Mouse (Mus musculus): Measurements from ENCODE around the gene Dbr1. TPM values are rescaled to one million over a fixed set of nuclear protein-coding genes. Genes with fewer than 3 reads are reported as not detected.

The Dbr1 gene
- polyA plus RNA-seq (2015; fragmentation: Nextera tagmentation; extraction: Ambion mirVana): 23.0 and 25.0 TPM in 2 replicates

DNA sequence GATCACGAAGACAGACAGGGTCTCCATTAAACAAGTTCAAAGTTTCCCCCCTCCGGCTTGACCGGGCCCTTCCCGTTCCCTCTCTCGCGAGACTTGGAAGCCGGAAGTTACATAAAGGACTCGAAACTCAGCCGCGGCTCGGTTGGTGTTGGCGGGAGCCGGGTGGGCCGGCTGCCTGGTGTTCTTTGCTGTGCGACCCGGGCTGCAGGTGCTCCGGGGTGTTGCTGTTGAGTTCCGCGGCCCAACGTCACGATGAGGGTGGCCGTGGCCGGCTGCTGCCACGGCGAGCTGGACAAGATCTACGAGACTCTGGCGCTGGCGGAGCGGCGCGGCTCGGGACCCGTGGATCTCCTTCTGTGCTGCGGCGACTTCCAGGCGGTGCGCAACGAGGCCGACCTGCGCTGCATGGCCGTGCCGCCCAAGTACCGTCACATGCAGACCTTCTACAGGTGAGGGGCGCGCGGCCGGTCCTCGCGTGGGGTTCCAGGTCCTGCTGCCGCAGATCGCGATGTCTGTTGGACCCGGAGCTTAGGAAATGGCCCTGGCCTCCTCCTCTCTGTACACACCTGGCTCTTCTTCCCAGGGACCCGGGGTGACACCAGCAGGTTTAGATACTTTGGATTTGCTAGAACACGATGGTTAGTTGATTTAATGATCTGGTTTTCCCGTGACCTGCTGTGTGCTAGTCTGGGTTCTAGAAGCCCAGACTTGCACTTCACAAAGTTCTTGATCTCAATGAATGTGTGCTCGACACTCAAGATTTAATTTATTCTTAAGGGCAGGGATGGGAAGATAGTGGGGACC, at the start of gene Dbr1:
Dbr1 (plus strand) TSS at position 123 of the 804 bp plus-strand sequence.
- Histone ChIP-seq H3K27ac (replicated peaks) (peak within 1 kb of the TSS; percentile 83), H3K4me2 (peak within 1 kb of the TSS; percentile 85), H3K36me3 (peaks cover 6% of the 10 kb centered on the region), H3K4me1 (replicated peaks) (peaks cover 13% of the 10 kb centered on the region), H3K27me3 (peaks cover 18% of the 10 kb centered on the region), H3K9me3 (no peaks in the 10 kb centered on the region), H3K4me3 (peak within 1 kb of the TSS; percentile 97), H3K9ac (peak within 1 kb of the TSS; percentile 96)
- peak; percentile 93 for ATAC-seq (ENCODE audit: low read depth)
- under 1% methylated on average over 57 of the region's 57 CpGs for WGBS

DNA sequence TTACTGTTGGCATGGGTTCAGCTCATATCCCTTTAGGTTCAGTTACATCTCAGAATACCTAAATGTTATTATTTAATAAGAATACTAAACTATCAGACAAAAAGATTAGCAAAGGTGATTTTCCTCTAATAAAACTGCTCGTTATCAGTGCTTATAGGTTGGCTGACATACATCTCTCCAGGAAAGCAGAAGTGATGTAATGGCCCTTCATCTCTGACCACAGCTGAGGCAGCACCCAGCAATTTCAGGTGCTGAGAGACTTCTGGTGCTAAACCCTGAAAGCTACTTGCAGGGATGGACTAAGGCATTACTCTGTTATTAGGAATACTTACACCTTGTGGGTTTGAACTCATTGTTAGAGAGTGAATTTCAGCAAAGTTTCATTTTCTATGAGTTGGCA, 43.7 kb upstream of the Dbr1 start:
- peaks cover 79% of the 10 kb centered on the region for H3K36me3 ChIP-seq
- no peak overlapping the region for H3K4me2 ChIP-seq
- 93% methylated on average over 1 of the region's 1 CpGs for WGBS

DNA sequence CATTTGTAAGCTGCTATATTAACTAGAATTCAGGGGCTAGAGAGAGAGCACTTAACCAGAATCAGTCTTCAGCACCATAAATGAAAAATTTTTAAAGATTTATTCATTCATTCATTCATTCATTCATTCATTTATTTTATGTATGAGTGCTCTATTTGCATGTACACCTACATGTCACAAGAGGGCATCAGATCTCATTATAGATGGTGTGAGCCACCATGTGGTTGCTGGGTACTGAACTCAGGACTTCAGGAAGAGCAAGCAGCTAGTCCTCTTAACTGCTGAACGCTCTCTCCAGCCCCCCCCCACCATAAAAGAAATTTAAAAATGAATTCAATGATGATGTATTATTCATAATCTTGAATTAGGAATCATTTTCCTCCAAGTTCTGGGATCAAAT, 29.3 kb upstream of the Dbr1 start:
- H3K27me3 ChIP-seq: no peaks in the 10 kb centered on the region
- no peak for ATAC-seq (ENCODE audit: low read depth)

More for the DNA sequence above, 43.7 kb upstream of the Dbr1 start:
- Histone ChIP-seq H3K9me3 (no peaks in the 10 kb centered on the region), H3K27me3 (no peaks in the 10 kb centered on the region), H3K27ac (replicated peaks) (no peak overlapping the region), H3K9ac (no peak overlapping the region), H3K4me1 (replicated peaks) (no peaks in the 10 kb centered on the region), H3K4me3 (no peak overlapping the region)
- no peak for ATAC-seq (ENCODE audit: low read depth)

GRCm38 (mm10) chr9:99552068-99552467, 23.5 kb upstream of the Dbr1 start:
- ATAC-seq (ENCODE audit: low read depth): no peak
- H3K4me3 ChIP-seq: no peak overlapping the region

More for the DNA sequence above, 29.3 kb upstream of the Dbr1 start:
- no peaks in the 10 kb centered on the region for H3K9me3 ChIP-seq
- H3K9ac ChIP-seq: no peak overlapping the region
- no peak overlapping the region for H3K4me2 ChIP-seq
- H3K4me1 ChIP-seq (replicated peaks): no peaks in the 10 kb centered on the region
- WGBS: 93% methylated on average over 1 of the region's 1 CpGs
- H3K36me3 ChIP-seq: no peaks in the 10 kb centered on the region; the same call in 1 of the 2 replicates
- no peak overlapping the region for H3K27ac ChIP-seq (replicated peaks)
- H3K4me3 ChIP-seq: no peak overlapping the region

GRCm38 (mm10) chr9:99553049-99553448, 22.6 kb upstream of the Dbr1 start:
- Histone ChIP-seq H3K4me3 (no peak overlapping the region), H3K4me1 (replicated peaks) (no peaks in the 10 kb centered on the region), H3K27me3 (no peaks in the 10 kb centered on the region), H3K9ac (no peak overlapping the region), H3K36me3 (no peaks in the 10 kb centered on the region; the same call in 1 of the 2 replicates), H3K4me2 (no peak overlapping the region), H3K27ac (replicated peaks) (no peak overlapping the region), H3K9me3 (no peaks in the 10 kb centered on the region)
- WGBS: 89% methylated on average over 2 of the region's 2 CpGs
- no peak for ATAC-seq (ENCODE audit: low read depth)

More at GRCm38 (mm10) chr9:99552068-99552467, 23.5 kb upstream of the Dbr1 start:
- no peak overlapping the region for H3K9ac ChIP-seq
- 48% methylated on average over 2 of the region's 2 CpGs for WGBS
- H3K27ac ChIP-seq (replicated peaks): no peak overlapping the region
- H3K4me2 ChIP-seq: no peak overlapping the region
- no peaks in the 10 kb centered on the region for H3K9me3 ChIP-seq
- H3K27me3 ChIP-seq: no peaks in the 10 kb centered on the region
- no peaks in the 10 kb centered on the region for H3K4me1 ChIP-seq (replicated peaks)
- no peaks in the 10 kb centered on the region; the same call in 1 of the 2 replicates for H3K36me3 ChIP-seq

GRCm38 (mm10) chr9:99554052-99554451, 21.5 kb upstream of the Dbr1 start:
- H3K36me3 ChIP-seq: no peaks in the 10 kb centered on the region; the same call in 1 of the 2 replicates
- no peak overlapping the region for H3K4me3 ChIP-seq
- no peak for ATAC-seq (ENCODE audit: low read depth)
- no peaks in the 10 kb centered on the region for H3K9me3 ChIP-seq
- H3K4me1 ChIP-seq (replicated peaks): no peaks in the 10 kb centered on the region
- H3K27me3 ChIP-seq: no peaks in the 10 kb centered on the region
- H3K27ac ChIP-seq (replicated peaks): no peak overlapping the region
- no peak overlapping the region for H3K4me2 ChIP-seq
- no peak overlapping the region for H3K9ac ChIP-seq

DNA sequence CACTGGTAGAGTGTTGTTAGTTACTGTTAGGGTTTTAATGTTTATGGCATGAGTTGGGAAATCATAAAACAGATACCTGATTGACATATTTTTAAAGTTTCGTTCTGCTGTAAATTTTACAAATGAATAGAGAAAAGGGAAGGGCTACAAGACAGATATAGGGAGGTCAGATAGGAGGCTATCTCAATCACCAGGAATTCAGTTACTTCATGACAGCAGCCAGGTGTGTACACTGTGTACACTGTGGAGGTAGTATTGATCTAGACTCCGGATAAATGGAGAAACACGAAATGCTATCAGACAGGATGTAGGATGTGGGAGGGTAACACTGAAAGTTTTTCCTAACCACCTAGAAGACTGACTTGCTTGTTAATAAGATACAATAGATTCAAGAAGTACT, 20.3 kb upstream of the Dbr1 start:
- no peaks in the 10 kb centered on the region; the same call in 1 of the 2 replicates for H3K36me3 ChIP-seq
- no peaks in the 10 kb centered on the region for H3K9me3 ChIP-seq
- no peaks in the 10 kb centered on the region for H3K27me3 ChIP-seq
- no peak overlapping the region for H3K27ac ChIP-seq (replicated peaks)
- WGBS: 92% methylated on average over 3 of the region's 3 CpGs
- H3K4me1 ChIP-seq (replicated peaks): no peaks in the 10 kb centered on the region
- H3K4me2 ChIP-seq: no peak overlapping the region
- ATAC-seq (ENCODE audit: low read depth): no peak
- H3K4me3 ChIP-seq: no peak overlapping the region
- H3K9ac ChIP-seq: no peak overlapping the region

- no peak for ATAC-seq (ENCODE audit: low read depth)
- Histone ChIP-seq H3K36me3 (no peaks in the 10 kb centered on the region), H3K4me2 (no peak overlapping the region), H3K27ac (replicated peaks) (no peak overlapping the region), H3K9me3 (no peaks in the 10 kb centered on the region), H3K4me1 (replicated peaks) (no peaks in the 10 kb centered on the region), H3K27me3 (no peaks in the 10 kb centered on the region), H3K9ac (no peak overlapping the region), H3K4me3 (no peak overlapping the region)
- 86% methylated on average over 8 of the region's 8 CpGs for WGBS
Observed at GRCm38 (mm10) chr9:99557580-99558300, 17.9 kb upstream of the Dbr1 start.

DNA sequence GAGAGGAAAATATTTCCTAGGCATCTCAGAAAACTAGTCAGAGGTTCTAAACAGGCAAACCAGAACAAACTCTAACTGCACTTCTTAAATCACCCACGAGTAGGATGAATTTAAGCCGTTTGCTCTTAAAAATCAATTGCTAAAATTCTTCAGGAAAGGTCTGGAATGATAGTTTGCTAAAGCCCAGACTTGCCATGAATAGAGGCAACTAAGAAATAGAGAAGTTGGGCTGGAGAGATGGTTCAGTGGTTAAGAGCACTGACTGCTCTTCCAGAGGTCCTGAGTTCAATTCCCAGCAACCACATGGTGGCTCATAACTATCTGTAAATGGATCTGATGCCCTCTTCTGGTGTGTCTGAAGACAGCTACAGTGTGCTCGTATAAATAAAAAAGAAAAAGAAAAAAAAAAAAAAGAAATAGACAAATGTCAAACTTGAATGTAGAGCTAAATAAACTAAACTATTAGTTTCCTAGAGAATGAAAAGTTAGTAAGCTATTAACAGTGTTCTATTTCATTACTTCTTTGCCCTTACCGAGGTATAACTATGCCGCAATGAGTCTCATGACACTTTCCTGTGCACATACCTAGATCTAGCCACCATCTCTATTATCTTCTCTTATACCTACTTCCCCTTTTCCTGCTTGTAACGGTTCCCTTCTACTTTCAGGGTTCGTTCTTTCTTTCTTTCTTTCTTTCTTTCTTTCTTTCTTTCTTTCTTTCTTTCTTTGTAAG, 16.6 kb upstream of the Dbr1 start:
- Histone ChIP-seq H3K4me2 (no peak overlapping the region), H3K9me3 (no peaks in the 10 kb centered on the region), H3K27me3 (no peaks in the 10 kb centered on the region), H3K4me3 (no peak overlapping the region), H3K9ac (no peak overlapping the region), H3K27ac (replicated peaks) (no peak overlapping the region), H3K4me1 (replicated peaks) (peaks cover 7% of the 10 kb centered on the region; the same call in 1 of the 2 replicates), H3K36me3 (no peaks in the 10 kb centered on the region)
- ATAC-seq (ENCODE audit: low read depth): no peak
- WGBS: 93% methylated on average over 7 of the region's 7 CpGs

GRCm38 (mm10) chr9:99559557-99559904, 16.1 kb upstream of the Dbr1 start:
- Histone ChIP-seq H3K9ac (no peak overlapping the region), H3K4me2 (no peak overlapping the region), H3K27ac (replicated peaks) (no peak overlapping the region), H3K27me3 (no peaks in the 10 kb centered on the region), H3K36me3 (no peaks in the 10 kb centered on the region), H3K4me1 (replicated peaks) (peaks cover 8% of the 10 kb centered on the region; the same call in 1 of the 2 replicates), H3K4me3 (no peak overlapping the region), H3K9me3 (no peaks in the 10 kb centered on the region)
- no peak for ATAC-seq (ENCODE audit: low read depth)

DNA sequence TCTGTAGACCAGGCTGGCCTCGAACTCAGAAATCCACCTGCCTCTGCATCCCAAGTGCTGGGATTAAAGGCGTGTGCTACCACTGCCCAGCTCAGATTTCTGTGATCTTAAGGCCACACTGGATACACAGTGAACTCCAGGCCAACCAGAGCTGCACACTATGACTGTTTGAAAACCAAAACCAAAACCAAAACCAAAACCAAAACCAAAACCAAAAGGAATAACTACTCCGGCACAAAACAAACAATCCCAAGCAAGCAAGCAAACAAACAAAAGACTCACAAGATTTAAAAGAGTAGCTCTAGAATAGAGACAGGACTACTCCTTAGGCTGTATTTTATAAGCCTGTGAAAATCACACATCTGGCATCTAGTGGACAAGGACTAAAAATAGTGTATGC, 15.2 kb upstream of the Dbr1 start:
- 90% methylated on average over 3 of the region's 3 CpGs for WGBS
- no peak overlapping the region for H3K9ac ChIP-seq
- no peaks in the 10 kb centered on the region for H3K9me3 ChIP-seq
- no peak overlapping the region for H3K27ac ChIP-seq (replicated peaks)
- H3K36me3 ChIP-seq: no peaks in the 10 kb centered on the region
- ATAC-seq (ENCODE audit: low read depth): no peak
- H3K4me3 ChIP-seq: no peak overlapping the region
- no peaks in the 10 kb centered on the region for H3K27me3 ChIP-seq
- H3K4me2 ChIP-seq: no peak overlapping the region
- H3K4me1 ChIP-seq (replicated peaks): peaks cover 8% of the 10 kb centered on the region; the same call in 1 of the 2 replicates

GRCm38 (mm10) chr9:99563714-99564113, 11.9 kb upstream of the Dbr1 start:
- H3K4me3 ChIP-seq: no peak overlapping the region

More at GRCm38 (mm10) chr9:99563714-99564113, 11.9 kb upstream of the Dbr1 start:
- Histone ChIP-seq H3K4me2 (no peak overlapping the region), H3K36me3 (no peaks in the 10 kb centered on the region), H3K27ac (replicated peaks) (no peak overlapping the region), H3K4me1 (replicated peaks) (peaks cover 27% of the 10 kb centered on the region), H3K9ac (no peak overlapping the region), H3K27me3 (no peaks in the 10 kb centered on the region), H3K9me3 (no peaks in the 10 kb centered on the region)
- 27% methylated on average over 11 of the region's 11 CpGs for WGBS
- no peak for ATAC-seq (ENCODE audit: low read depth)
